10 mouse cellular contexts compared by ENCODE assay signal in the genomic region with DNA sequence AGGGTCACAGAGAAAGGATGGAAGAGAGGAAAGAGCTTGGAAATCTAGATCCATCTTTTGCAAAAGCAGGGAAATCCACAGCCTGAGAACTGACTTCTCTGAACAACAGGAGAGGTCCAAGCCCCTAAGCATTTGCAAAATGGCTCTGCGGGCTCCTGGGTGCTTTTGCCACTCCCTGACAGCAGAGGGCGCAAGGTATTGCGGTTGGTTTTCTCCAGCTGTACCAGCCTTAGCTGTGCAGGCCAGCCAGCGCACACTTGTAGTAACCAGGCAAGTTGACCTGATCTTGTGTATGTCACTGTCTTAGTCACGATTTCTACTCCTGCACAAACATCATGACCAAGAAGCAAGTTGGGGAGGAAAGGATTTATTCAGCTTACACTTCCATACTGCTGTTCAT. TPM values are rescaled to one million over a fixed set of nuclear protein-coding genes. Genes with fewer than 3 reads are reported as not detected.
DNase-seq lines count a peak whose midpoint lies in the region; ATAC-seq and TF ChIP-seq lines count a peak whose summit lies in the region.
"Had no signal": no experiment of that assay in that cellular context is flagged by ENCODE, and none has a peak within 500 bp of the region (broad histone marks: within the 10 kb centered on the region; RNA-seq: fewer than 3 reads in every experiment).

No protein-coding gene starts in this region.

- H3K36me3 ChIP-seq in intestine, embryonic 14.5 days (ENCODE audit: control insufficient read depth, insufficient read depth, low read length): no peaks in the 10 kb centered on the region
- H3K36me3 ChIP-seq in intestine, embryonic 16.5 days (ENCODE audit: control insufficient read depth, insufficient read depth, low read length): peaks cover 7% of the 10 kb centered on the region; the same call in 1 of the 2 replicates
- H3K36me3 ChIP-seq in limb, embryonic 10.5 days: no peaks in the 10 kb centered on the region
- H3K36me3 ChIP-seq in thymus, adult 2 months (ENCODE audit: control insufficient read depth, insufficient read depth, low read length): no peaks in the 10 kb centered on the region
- H3K36me3 ChIP-seq: embryonic facial prominence, embryonic 13.5 days had no signal

- peak; percentile 83 for DNase-seq in intestine, embryonic 14.5 days (ENCODE audit: low spot score)
- peak; percentile 72 for DNase-seq in adipocyte (ENCODE audit: low spot score)
- DNase-seq in embryo, embryonic 10 days (ENCODE audit: low spot score): peak; percentile 80
- peak; percentile 85 for DNase-seq in limb, embryonic 10.5 days (ENCODE audit: low spot score)
- DNase-seq in naive thymus-derived CD4-positive, alpha-beta T cell, adult 2 months (ENCODE audit: low read depth): peak; percentile 62
- peak; percentile 62 for DNase-seq in thymus, adult 2 months

- H3K4me1 ChIP-seq in intestine, embryonic 14.5 days (replicated peaks; ENCODE audit: control insufficient read depth, insufficient read depth, low read length): no peaks in the 10 kb centered on the region; the same call in 1 of the 2 replicates
- H3K4me1 ChIP-seq in intestine, embryonic 16.5 days (ENCODE audit: control insufficient read depth, insufficient read depth, low read length): no peaks in the 10 kb centered on the region
- peaks cover 26% of the 10 kb centered on the region for H3K4me1 ChIP-seq in limb, embryonic 10.5 days
- no peaks in the 10 kb centered on the region for H3K4me1 ChIP-seq in thymus, adult 2 months (replicated peaks; ENCODE audit: control insufficient read depth, insufficient read depth, low read length)

- no peak overlapping the region for H3K27ac ChIP-seq in intestine, embryonic 14.5 days (ENCODE audit: low read depth)
- no peak overlapping the region for H3K27ac ChIP-seq in intestine, embryonic 16.5 days (ENCODE audit: low read length)
- no peak overlapping the region for H3K27ac ChIP-seq in limb, embryonic 10.5 days
- no peak overlapping the region for H3K27ac ChIP-seq in thymus, adult 2 months (ENCODE audit: control insufficient read depth, insufficient read depth, low read length)
- H3K27ac ChIP-seq: embryonic facial prominence, embryonic 13.5 days; macrophage had no signal

- no peak for TF ChIP-seq POLR2A in thymus, adult 2 months (IDR thresholded peaks at IDR 0.05; ENCODE audit: control insufficient read depth, extremely low read depth, insufficient read depth, low read length, poor library complexity)

- H3K4me3 ChIP-seq in intestine, embryonic 14.5 days (ENCODE audit: low read depth, low read length): no peak overlapping the region
- no peak overlapping the region for H3K4me3 ChIP-seq in intestine, embryonic 16.5 days (ENCODE audit: low read length)
- no peak overlapping the region for H3K4me3 ChIP-seq in limb, embryonic 10.5 days
- H3K4me3 ChIP-seq in thymus, adult 2 months (ENCODE audit: control insufficient read depth, insufficient read depth, low read length): no peak overlapping the region
- H3K4me3 ChIP-seq: embryonic facial prominence, embryonic 13.5 days had no signal

- peaks cover 40% of the 10 kb centered on the region for H3K27me3 ChIP-seq in intestine, embryonic 14.5 days (replicated peaks; ENCODE audit: control insufficient read depth, insufficient read depth, low read length)
- peaks cover 12% of the 10 kb centered on the region for H3K27me3 ChIP-seq in intestine, embryonic 16.5 days (replicated peaks; ENCODE audit: control insufficient read depth, insufficient read depth, low read length)
- peaks cover 40% of the 10 kb centered on the region for H3K27me3 ChIP-seq in limb, embryonic 10.5 days (ENCODE audit: low read depth, poor library complexity, severe bottlenecking)
- H3K27me3 ChIP-seq in thymus, adult 2 months (ENCODE audit: control insufficient read depth, insufficient read depth, low read length): no peaks in the 10 kb centered on the region; the same call in 1 of the 2 replicates

- ATAC-seq in intestine, embryonic 14.5 days (replicated peaks; ENCODE audit: low FRiP score, low TSS enrichment, low read depth): 0 out of 2 replicates have a peak, but pooled peaks have one; percentile 50
- no peak; the same call in 1 of the 2 replicates for ATAC-seq in intestine, embryonic 16.5 days
- ATAC-seq in hematopoietic stem cell, adult 5-6 weeks (replicated peaks in 1 of 2; ENCODE audit: insufficient read depth in 1 of 2, low FRiP score in 2 of 2, low TSS enrichment in 1 of 2, low read depth in 1 of 2, poor library complexity in 2 of 2, severe bottlenecking in 2 of 2): peak; percentile 60 to 72

- peak; percentile 83; the same call in 1 of the 2 replicates for TF ChIP-seq CTCF in thymus, adult 2 months (IDR thresholded peaks at IDR 0.05; ENCODE audit: borderline replicate concordance, control insufficient read depth, extremely low read depth, insufficient read depth, low read length, poor library complexity)

- no peak overlapping the region for H3K9ac ChIP-seq in intestine, embryonic 14.5 days (ENCODE audit: low read length)
- H3K9ac ChIP-seq in intestine, embryonic 16.5 days (ENCODE audit: low read depth, low read length): no peak overlapping the region
- H3K9ac ChIP-seq: embryonic facial prominence, embryonic 13.5 days had no signal

- H3K4me2 ChIP-seq in intestine, embryonic 14.5 days (ENCODE audit: low read length): no peak overlapping the region
- no peak overlapping the region for H3K4me2 ChIP-seq in intestine, embryonic 16.5 days (ENCODE audit: low read depth, low read length)
- H3K4me2 ChIP-seq: embryonic facial prominence, embryonic 13.5 days had no signal

- H3K9me3 ChIP-seq in intestine, embryonic 14.5 days (ENCODE audit: control insufficient read depth, low read length): no peaks in the 10 kb centered on the region
- H3K9me3 ChIP-seq in intestine, embryonic 16.5 days (ENCODE audit: control insufficient read depth, low read length): no peaks in the 10 kb centered on the region
- no peaks in the 10 kb centered on the region for H3K9me3 ChIP-seq in limb, embryonic 10.5 days (replicated peaks)
- H3K9me3 ChIP-seq: embryonic facial prominence, embryonic 13.5 days had no signal

- 8% methylated on average over 5 of the region's 5 CpGs for whole genome bisulfite sequencing in intestine, embryonic 14.5 days
- 12% methylated on average over 5 of the region's 5 CpGs for WGBS in intestine, embryonic 16.5 days
- 16% methylated on average over 5 of the region's 5 CpGs for WGBS in limb, embryonic 10.5 days
- WGBS in thymus, adult 2 months: 8% methylated on average over 5 of the region's 5 CpGs

RNA-seq across cellular contexts. Expression of a gene that starts 18.2 kb away (rescaled TPM):
- polyA plus RNA-seq in intestine, embryonic 14.5 days (2014; fragmentation: Nextera tagmentation; extraction: Ambion mirVana): 14.7 and 17.4 TPM in 2 replicates
- polyA plus RNA-seq in intestine, embryonic 16.5 days (2015; fragmentation: Nextera tagmentation; extraction: Ambion mirVana): 20.1 and 33.3 TPM in 2 replicates
- 0.38 and 2.2 TPM in 2 replicates for total RNA-seq in hematopoietic stem cell, adult 5-6 weeks (2017)
- 0.55 and 1.8 TPM in 2 replicates for polyA plus RNA-seq in limb, embryonic 10.5 days (2016; fragmentation: Nextera tagmentation; extraction: Ambion mirVana)
- 1.7 and 2.1 TPM in 2 replicates for polyA plus RNA-seq in thymus, adult 2 months (2012; rRNA removed)
- polyA plus RNA-seq: macrophage had no signal

RNA-seq across cellular contexts. Expression of a gene that starts 25.0 kb away (rescaled TPM):
- 0.15 TPM in 1 of 2 replicates, not detected in the other for polyA plus RNA-seq in intestine, embryonic 14.5 days (2014; fragmentation: Nextera tagmentation; extraction: Ambion mirVana)
- polyA plus RNA-seq in intestine, embryonic 16.5 days (2015; fragmentation: Nextera tagmentation; extraction: Ambion mirVana): 0.11 TPM in 1 of 2 replicates, not detected in the other
- not detected in 2 replicates for total RNA-seq in hematopoietic stem cell, adult 5-6 weeks (2017)
- polyA plus RNA-seq in limb, embryonic 10.5 days (2016; fragmentation: Nextera tagmentation; extraction: Ambion mirVana): 0.13 and 0.25 TPM in 2 replicates
- not detected in 2 replicates for polyA plus RNA-seq in thymus, adult 2 months (2012; rRNA removed)
- polyA plus RNA-seq: macrophage had no signal

RNA-seq across cellular contexts. Expression of a gene that starts 29.7 kb away (rescaled TPM):
- 0.05 and 0.38 TPM in 2 replicates for polyA plus RNA-seq in intestine, embryonic 14.5 days (2014; fragmentation: Nextera tagmentation; extraction: Ambion mirVana)
- polyA plus RNA-seq in intestine, embryonic 16.5 days (2015; fragmentation: Nextera tagmentation; extraction: Ambion mirVana): 0.47 and 0.56 TPM in 2 replicates
- total RNA-seq in hematopoietic stem cell, adult 5-6 weeks (2017): not detected in 2 replicates
- polyA plus RNA-seq in limb, embryonic 10.5 days (2016; fragmentation: Nextera tagmentation; extraction: Ambion mirVana): 0.06 TPM in 1 of 2 replicates, not detected in the other
- polyA plus RNA-seq in thymus, adult 2 months (2012; rRNA removed): 0.44 and 0.85 TPM in 2 replicates
- polyA plus RNA-seq: macrophage had no signal

RNA-seq across cellular contexts. Expression of a gene that starts 37.8 kb away (rescaled TPM):
- 75.4 and 79.3 TPM in 2 replicates for polyA plus RNA-seq in intestine, embryonic 14.5 days (2014; fragmentation: Nextera tagmentation; extraction: Ambion mirVana)
- 73.3 and 79.4 TPM in 2 replicates for polyA plus RNA-seq in intestine, embryonic 16.5 days (2015; fragmentation: Nextera tagmentation; extraction: Ambion mirVana)
- total RNA-seq in hematopoietic stem cell, adult 5-6 weeks (2017): 117 and 128 TPM in 2 replicates
- 106 and 115 TPM in 2 replicates for polyA plus RNA-seq in limb, embryonic 10.5 days (2016; fragmentation: Nextera tagmentation; extraction: Ambion mirVana)
- polyA plus RNA-seq in thymus, adult 2 months (2012; rRNA removed): 53.1 and 55.6 TPM in 2 replicates
